Comparison of ENCODE assay signal across 11 mouse cellular contexts in genomic region chr13:44301215-44301614, GRCm38 (mm10).
"Had no signal": no experiment of that assay in that cellular context is flagged by ENCODE, and none has a peak within 500 bp of the region (broad histone marks: within the 10 kb centered on the region; RNA-seq: fewer than 3 reads in every experiment).

No protein-coding gene starts in this region.

- H3K9ac ChIP-seq: lung, embryonic 14.5 days; neural tube, embryonic 12.5 days; stomach, embryonic 15.5 days had no signal

- H3K4me3 ChIP-seq: midbrain, embryonic 10.5 days; neural tube, embryonic 12.5 days; stomach, embryonic 15.5 days had no signal

- ATAC-seq: midbrain, embryonic 16.5 days had no signal

- H3K27me3 ChIP-seq: neural tube, embryonic 12.5 days; stomach, embryonic 15.5 days had no signal

- H3K4me1 ChIP-seq: neural tube, embryonic 12.5 days; stomach, embryonic 15.5 days had no signal

- H3K4me2 ChIP-seq: lung, embryonic 14.5 days; neural tube, embryonic 12.5 days; stomach, embryonic 15.5 days had no signal

- H3K36me3 ChIP-seq: midbrain, embryonic 10.5 days; neural tube, embryonic 12.5 days; stomach, embryonic 15.5 days had no signal

- H3K9me3 ChIP-seq: midbrain, embryonic 10.5 days; stomach, embryonic 15.5 days had no signal

- H3K27ac ChIP-seq: midbrain, embryonic 10.5 days; neural tube, embryonic 12.5 days; stomach, embryonic 15.5 days; stomach, postnatal 0 days had no signal

- DNase-seq: lung, embryonic 14.5 days; midbrain, embryonic 14.5 days; right cerebral cortex, postnatal 14 days; thymus, adult 2 months; thymus, postnatal 25 days; thymus, postnatal 4 days had no signal
